Mouse (Mus musculus): ENCODE results near the gene Eral1. TPM values are rescaled to one million over a fixed set of nuclear protein-coding genes. Genes with fewer than 3 reads are reported as not detected.

The Eral1 gene
- polyA plus RNA-seq, 2 experiments = 34.4 to 35.8 TPM

DNA sequence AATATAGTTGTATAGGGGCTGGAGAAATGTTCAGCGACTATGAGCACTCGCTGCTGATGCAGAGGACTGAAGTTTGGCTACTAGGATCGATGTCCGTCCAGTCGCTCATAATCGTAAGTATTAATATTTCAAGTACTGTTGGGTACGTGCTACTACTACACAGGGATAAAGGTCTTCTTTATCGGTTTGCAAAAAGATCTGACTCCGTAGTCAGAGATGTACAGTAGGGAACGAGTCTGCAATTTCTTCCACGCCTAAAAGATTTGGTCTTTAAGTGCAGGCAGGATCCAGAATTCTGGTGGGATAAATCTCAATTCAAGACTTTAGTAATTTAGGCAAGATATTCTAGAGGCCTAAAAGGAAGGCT lies 13.9 kb upstream of the Eral1 start:
- WGBS = 56% methylated on average over 11 of the region's 11 CpGs
- Histone ChIP-seq H3K4me1 (ENCODE audit: control insufficient read depth, insufficient read depth, low read length) (peaks cover 13% of the 10 kb centered on the region), H3K36me3 (ENCODE audit: control insufficient read depth, insufficient read depth, low read length) (no peaks in the 10 kb centered on the region), H3K9ac (ENCODE audit: low read depth, low read length, severe bottlenecking) (peak overlapping the region; percentile 76), H3K27ac (replicated peaks; ENCODE audit: low read depth, low read length) (peak overlapping the region; percentile 61; the same call in 1 of the 2 replicates), H3K27me3 (ENCODE audit: control insufficient read depth, insufficient read depth, low read length) (no peaks in the 10 kb centered on the region), H3K4me2 (replicated peaks; ENCODE audit: low read depth, low read length, severe bottlenecking) (peak overlapping the region; percentile 77), H3K9me3 (ENCODE audit: control insufficient read depth, low read length) (no peaks in the 10 kb centered on the region), H3K4me3 (replicated peaks; ENCODE audit: low read length) (peak overlapping the region; percentile 70)
- TF ChIP-seq POLR2A (IDR thresholded peaks at IDR 0.05; ENCODE audit: borderline replicate concordance, extremely low read depth, insufficient read depth, insufficient read length) = no peak
- DNase-seq (ENCODE audit: low spot score) (no peak), ATAC-seq (ENCODE audit: low FRiP score, low read depth) (peak; percentile 10; the same call in 1 of the 2 replicates)

DNA sequence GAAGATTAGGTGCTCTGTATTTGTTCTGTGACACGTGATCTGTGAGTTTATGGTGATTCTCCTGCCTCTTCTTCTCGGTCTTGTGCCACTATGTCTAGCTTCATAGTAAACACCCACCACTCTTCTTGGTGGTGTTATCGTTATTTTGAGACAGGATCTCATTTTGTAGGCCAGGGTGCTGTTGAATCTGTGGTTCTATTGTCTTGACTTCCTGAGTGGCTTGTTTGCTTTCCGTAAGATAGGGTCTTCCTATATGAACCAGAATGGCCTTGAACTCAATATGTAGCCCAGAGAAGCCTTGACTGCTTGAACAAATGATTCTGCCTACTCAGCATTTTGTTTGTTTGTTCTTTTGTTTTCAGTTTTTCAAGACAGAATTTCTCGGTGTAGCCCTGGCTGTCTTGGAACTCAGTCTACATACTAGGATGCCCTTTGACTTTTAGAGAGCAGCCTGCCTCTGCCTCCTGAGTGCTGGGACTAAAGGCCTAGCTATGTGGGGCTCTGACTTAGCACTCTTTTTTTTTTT lies 7.6 kb upstream of the Eral1 start:
- no peak overlapping the region for H3K4me2 ChIP-seq (replicated peaks; ENCODE audit: low read depth, low read length, severe bottlenecking)
- no peaks in the 10 kb centered on the region for H3K9me3 ChIP-seq (ENCODE audit: control insufficient read depth, low read length)
- 82% methylated on average over 5 of the region's 5 CpGs for WGBS
- H3K9ac ChIP-seq (ENCODE audit: low read depth, low read length, severe bottlenecking) = no peak overlapping the region
- no peak for ATAC-seq (ENCODE audit: low FRiP score, low read depth)
- DNase-seq (ENCODE audit: low spot score) = no peak
- no peaks in the 10 kb centered on the region for H3K27me3 ChIP-seq (ENCODE audit: control insufficient read depth, insufficient read depth, low read length)
- TF ChIP-seq POLR2A (IDR thresholded peaks at IDR 0.05; ENCODE audit: borderline replicate concordance, extremely low read depth, insufficient read depth, insufficient read length) = no peak
- H3K36me3 ChIP-seq (ENCODE audit: control insufficient read depth, insufficient read depth, low read length) = no peaks in the 10 kb centered on the region
- H3K4me3 ChIP-seq (replicated peaks; ENCODE audit: low read length) = no peak overlapping the region
- H3K27ac ChIP-seq (replicated peaks; ENCODE audit: low read depth, low read length) = no peak overlapping the region
- H3K4me1 ChIP-seq (ENCODE audit: control insufficient read depth, insufficient read depth, low read length) = no peaks in the 10 kb centered on the region

DNA sequence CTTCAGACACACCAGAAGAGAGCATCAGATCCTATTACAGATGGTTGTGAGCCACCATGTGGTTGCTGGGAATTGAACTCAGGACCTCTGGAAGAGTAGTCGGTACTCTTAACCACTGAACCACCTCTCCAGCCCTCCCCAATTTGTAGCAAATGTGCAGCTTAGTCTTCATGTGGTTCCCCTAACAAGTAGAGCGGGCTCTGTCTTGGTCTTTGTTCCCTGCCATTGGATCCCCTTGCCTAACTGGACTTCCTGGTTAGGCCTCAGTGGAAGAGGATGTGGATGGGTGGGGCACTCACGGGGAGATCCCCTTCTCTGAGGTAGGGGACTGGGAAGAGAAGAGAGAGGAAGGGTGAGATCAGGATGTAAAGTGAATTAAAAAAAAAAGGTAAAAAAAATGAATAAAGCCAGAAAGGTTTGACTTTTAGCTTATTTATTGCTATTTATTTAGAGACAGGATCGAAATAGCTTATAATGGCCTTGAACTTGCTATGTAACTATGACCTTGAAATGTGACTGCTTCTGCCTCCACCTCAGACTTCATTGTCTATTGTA lies 6.8 kb upstream of the Eral1 start:
- Histone ChIP-seq H3K27me3 (ENCODE audit: control insufficient read depth, insufficient read depth, low read length) (no peaks in the 10 kb centered on the region), H3K4me3 (replicated peaks; ENCODE audit: low read length) (no peak overlapping the region), H3K9me3 (ENCODE audit: control insufficient read depth, low read length) (no peaks in the 10 kb centered on the region), H3K36me3 (ENCODE audit: control insufficient read depth, insufficient read depth, low read length) (no peaks in the 10 kb centered on the region), H3K4me1 (ENCODE audit: control insufficient read depth, insufficient read depth, low read length) (no peaks in the 10 kb centered on the region), H3K9ac (ENCODE audit: low read depth, low read length, severe bottlenecking) (no peak overlapping the region), H3K27ac (replicated peaks; ENCODE audit: low read depth, low read length) (no peak overlapping the region), H3K4me2 (replicated peaks; ENCODE audit: low read depth, low read length, severe bottlenecking) (no peak overlapping the region)
- no peak for ATAC-seq (ENCODE audit: low FRiP score, low read depth)
- no peak for DNase-seq (ENCODE audit: low spot score)
- WGBS = 70% methylated on average over 4 of the region's 4 CpGs
- no peak for TF ChIP-seq POLR2A (IDR thresholded peaks at IDR 0.05; ENCODE audit: borderline replicate concordance, extremely low read depth, insufficient read depth, insufficient read length)

DNA sequence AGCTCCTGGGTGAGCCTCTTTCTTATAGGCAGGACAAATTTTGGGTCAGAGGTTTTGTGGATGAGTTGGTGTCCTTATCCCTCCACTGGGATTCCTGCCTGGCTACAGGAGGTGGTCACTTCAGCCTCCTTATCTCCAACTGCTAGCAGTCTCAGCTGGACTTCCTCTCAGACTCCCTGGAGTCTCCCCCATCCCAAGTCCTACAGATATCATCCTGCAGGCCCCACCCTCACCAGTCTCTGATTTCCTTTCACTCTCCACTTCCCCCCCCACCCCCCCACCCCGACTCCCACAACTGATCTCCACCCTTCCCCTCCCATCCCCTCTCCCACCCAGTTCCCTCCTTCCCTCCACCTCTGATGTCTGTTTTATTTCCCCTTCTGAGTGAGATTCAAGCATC lies 3.4 kb upstream of the Eral1 start:
- no peak for TF ChIP-seq POLR2A (IDR thresholded peaks at IDR 0.05; ENCODE audit: borderline replicate concordance, extremely low read depth, insufficient read depth, insufficient read length)
- H3K9me3 ChIP-seq (ENCODE audit: control insufficient read depth, low read length) = no peaks in the 10 kb centered on the region
- H3K4me2 ChIP-seq (replicated peaks; ENCODE audit: low read depth, low read length, severe bottlenecking) = no peak overlapping the region
- no peaks in the 10 kb centered on the region for H3K36me3 ChIP-seq (ENCODE audit: control insufficient read depth, insufficient read depth, low read length)
- H3K27ac ChIP-seq (replicated peaks; ENCODE audit: low read depth, low read length) = no peak overlapping the region
- no peak for DNase-seq (ENCODE audit: low spot score)
- H3K27me3 ChIP-seq (ENCODE audit: control insufficient read depth, insufficient read depth, low read length) = no peaks in the 10 kb centered on the region
- H3K4me1 ChIP-seq (ENCODE audit: control insufficient read depth, insufficient read depth, low read length) = peaks cover 11% of the 10 kb centered on the region; the same call in 1 of the 2 replicates
- H3K9ac ChIP-seq (ENCODE audit: low read depth, low read length, severe bottlenecking) = no peak overlapping the region
- H3K4me3 ChIP-seq (replicated peaks; ENCODE audit: low read length) = no peak overlapping the region
- WGBS = no CpG with 5 or more reads among the region's 1 CpGs
- no peak for ATAC-seq (ENCODE audit: low FRiP score, low read depth)

DNA sequence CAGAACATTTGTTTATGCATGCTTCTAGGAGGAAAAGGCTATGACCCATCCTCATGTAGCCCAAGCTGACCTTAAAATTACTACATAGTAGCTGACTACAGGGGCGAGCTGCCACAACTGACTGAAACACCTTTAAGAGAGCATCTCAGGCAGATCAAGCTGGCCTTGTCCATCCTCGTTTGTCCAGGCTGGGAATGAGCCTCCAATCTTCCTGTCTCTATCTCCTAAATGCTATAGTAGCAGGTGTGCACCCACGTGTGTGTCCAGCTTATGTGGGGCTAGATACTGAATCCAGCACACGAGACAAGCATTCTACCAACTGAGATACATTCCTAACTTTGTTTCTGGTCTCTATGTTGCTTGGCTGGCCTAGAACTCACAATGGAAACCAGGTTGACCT lies 5.5 kb downstream of the Eral1 start:
- Histone ChIP-seq H3K4me2 (replicated peaks; ENCODE audit: low read depth, low read length, severe bottlenecking) (no peak overlapping the region), H3K27ac (replicated peaks; ENCODE audit: low read depth, low read length) (no peak overlapping the region), H3K9me3 (ENCODE audit: control insufficient read depth, low read length) (no peaks in the 10 kb centered on the region), H3K4me1 (ENCODE audit: control insufficient read depth, insufficient read depth, low read length) (peaks cover 6% of the 10 kb centered on the region; the same call in 1 of the 2 replicates), H3K36me3 (ENCODE audit: control insufficient read depth, insufficient read depth, low read length) (peaks cover 57% of the 10 kb centered on the region), H3K9ac (ENCODE audit: low read depth, low read length, severe bottlenecking) (no peak overlapping the region), H3K27me3 (ENCODE audit: control insufficient read depth, insufficient read depth, low read length) (no peaks in the 10 kb centered on the region), H3K4me3 (replicated peaks; ENCODE audit: low read length) (no peak overlapping the region)
- no peak for TF ChIP-seq POLR2A (IDR thresholded peaks at IDR 0.05; ENCODE audit: borderline replicate concordance, extremely low read depth, insufficient read depth, insufficient read length)
- DNase-seq (ENCODE audit: low spot score) (no peak), ATAC-seq (ENCODE audit: low FRiP score, low read depth) (no peak)
- WGBS = 86% methylated on average over 4 of the region's 4 CpGs
